Mouse (Mus musculus) CH12.LX (cell line): ENCODE results near the gene Micu2. TPM values are rescaled to one million over a fixed set of nuclear protein-coding genes. Genes with fewer than 3 reads are reported as not detected.

ENCODE experiments used
- DNase-seq: peaks from one replicate; pipeline ENCODE4 v3.0.0-alpha.2; 2013; ENCODE audit errors: extremely low read depth
- H3K27ac ChIP-seq: 2 replicates; pipeline ENCODE4 v1.5.1; 2012; ENCODE audit warnings: low read depth, mild to moderate bottlenecking, control low read depth, moderate library complexity; ENCODE audit not compliant: insufficient read depth
- H3K27me3 ChIP-seq: replicated peaks from 2 replicates; pipeline ENCODE3; 2012; ENCODE audit warnings: inconsistent platforms
- H3K36me3 ChIP-seq, 2 experiments: replicated peaks in 1 of 2; 2 replicates each; pipeline versions ENCODE3 to v1.6.1; 2012; ENCODE audit warnings: inconsistent platforms in 1 of 2, low read length in 1 of 2, mild to moderate bottlenecking in 1 of 2, mixed read lengths in 1 of 2, moderate library complexity in 1 of 2; ENCODE audit not compliant: control insufficient read depth in 1 of 2, insufficient read depth in 1 of 2
- H3K4me1 ChIP-seq, 2 experiments: 2 replicates each; pipeline ENCODE4 v1.6.1; 2012; ENCODE audit warnings: inconsistent platforms in 1 of 2, moderate library complexity in 1 of 2; ENCODE audit not compliant: insufficient read depth in 2 of 2, control insufficient read depth in 1 of 2
- H3K4me2 ChIP-seq: 2 replicates; pipeline ENCODE4 v1.6.1; 2012; ENCODE audit warnings: low read depth, mild to moderate bottlenecking, control low read depth; ENCODE audit not compliant: poor library complexity, insufficient read depth, severe bottlenecking
- H3K4me3 ChIP-seq, 3 experiments: fragments of 150-350 bp in 1 of 3; sonication (generic) in 1 of 3; replicated peaks in 1 of 3; 2 replicates each; pipeline versions ENCODE3 to v1.5.1; 2011 to 2012; ENCODE audit warnings: low read depth in 2 of 3, low read length in 2 of 3, mild to moderate bottlenecking in 2 of 3, moderate library complexity in 2 of 3, control low read depth in 1 of 3, improper control_type of control experiment in 1 of 3, inconsistent platforms in 1 of 3, mixed read lengths in 1 of 3; ENCODE audit not compliant: poor library complexity in 1 of 3
- H3K79me2 ChIP-seq: replicated peaks from 2 replicates; pipeline ENCODE4 v1.6.1; 2012; ENCODE audit warnings: mild to moderate bottlenecking, moderate library complexity; ENCODE audit not compliant: control insufficient read depth, poor library complexity, insufficient read depth, severe bottlenecking; ENCODE audit errors: extremely low read depth
- H3K9ac ChIP-seq: 2 replicates; pipeline ENCODE4 v1.6.1; 2012; ENCODE audit warnings: low read depth, mild to moderate bottlenecking, control low read depth, moderate library complexity; ENCODE audit not compliant: insufficient read depth
- H3K9me3 ChIP-seq: replicated peaks from 2 replicates; pipeline ENCODE3; 2012; ENCODE audit warnings: low read length, inconsistent platforms, mixed read lengths
- BHLHE40 ChIP-seq: IDR thresholded peaks from 2 replicates; pipeline ENCODE4 v1.6.1; 2011; ENCODE audit warnings: mild to moderate bottlenecking, low read depth, low read length, improper control_type of control experiment
- CHD1 ChIP-seq: IDR thresholded peaks from 2 replicates; pipeline ENCODE4 v1.6.1; 2012; ENCODE audit warnings: low read depth, low read length, improper control_type of control experiment, inconsistent platforms
- CHD2 ChIP-seq: IDR thresholded peaks from 2 replicates; pipeline ENCODE4 v1.6.1; 2011; ENCODE audit warnings: low read length, improper control_type of control experiment
- CTCF ChIP-seq, 2 experiments: IDR thresholded peaks in 1 of 2; conservative IDR thresholded peaks in 1 of 2; 2 replicates each; pipeline ENCODE4 v1.5.1; 2011 to 2012; ENCODE audit warnings: low read depth in 2 of 2, low read length in 2 of 2, improper control_type of control experiment in 1 of 2, inconsistent platforms in 1 of 2, mild to moderate bottlenecking in 1 of 2, moderate library complexity in 1 of 2
- ELF1 ChIP-seq: IDR thresholded peaks from 2 replicates; pipeline ENCODE4 v1.6.1; 2014; ENCODE audit warnings: low read depth, mild to moderate bottlenecking, inconsistent platforms, low read length, improper control_type of control experiment
- ETS1 ChIP-seq: conservative IDR thresholded peaks from 2 replicates; pipeline ENCODE4 v1.6.1; 2012; ENCODE audit warnings: low read depth, mild to moderate bottlenecking, inconsistent platforms, low read length, improper control_type of control experiment, moderate library complexity
- HCFC1 ChIP-seq: IDR thresholded peaks from 2 replicates; pipeline ENCODE4 v1.6.1; 2012; ENCODE audit warnings: low read depth, mild to moderate bottlenecking, inconsistent platforms, low read length, improper control_type of control experiment
- IRF4 ChIP-seq: IDR thresholded peaks from 2 replicates; pipeline ENCODE4 v1.6.1; 2014; ENCODE audit warnings: low read depth, mild to moderate bottlenecking, inconsistent platforms, low read length, improper control_type of control experiment
- JUND ChIP-seq: conservative IDR thresholded peaks from 2 replicates; pipeline ENCODE4 v1.6.1; 2011; ENCODE audit warnings: low read depth, low read length, improper control_type of control experiment
- MAFK ChIP-seq: IDR thresholded peaks from 2 replicates; pipeline ENCODE4 v1.6.1; 2011; ENCODE audit warnings: low read length, improper control_type of control experiment; ENCODE audit not compliant: insufficient replicate concordance
- MAZ ChIP-seq: IDR thresholded peaks from 2 replicates; pipeline ENCODE4 v1.6.1; 2012; ENCODE audit warnings: low read depth, mild to moderate bottlenecking, inconsistent platforms, low read length, improper control_type of control experiment, moderate library complexity
- MEF2A ChIP-seq: IDR thresholded peaks from 2 replicates; pipeline ENCODE4 v1.6.1; 2014; ENCODE audit warnings: low read depth, mild to moderate bottlenecking, inconsistent platforms, low read length, improper control_type of control experiment, borderline replicate concordance
- MXI1 ChIP-seq: IDR thresholded peaks from 2 replicates; pipeline ENCODE4 v1.6.1; 2011; ENCODE audit warnings: mild to moderate bottlenecking, low read depth, low read length, improper control_type of control experiment
- MYC ChIP-seq: IDR thresholded peaks from 2 replicates; pipeline ENCODE4 v1.6.1; 2011; ENCODE audit warnings: low read depth, mild to moderate bottlenecking, improper control_type of control experiment, low read length
- NRF1 ChIP-seq: IDR thresholded peaks from 2 replicates; pipeline ENCODE4 v1.6.1; 2014; ENCODE audit warnings: low read depth, mild to moderate bottlenecking, inconsistent platforms, low read length, improper control_type of control experiment, moderate library complexity
- PAX5 ChIP-seq: IDR thresholded peaks from 2 replicates; pipeline ENCODE4 v1.6.1; 2012; ENCODE audit warnings: low read length, inconsistent platforms, mixed read lengths
- POLR2A ChIP-seq: IDR thresholded peaks from 2 replicates; pipeline ENCODE4 v1.6.1; 2011; ENCODE audit warnings: low read depth, mild to moderate bottlenecking, improper control_type of control experiment, low read length
- TBP ChIP-seq: conservative IDR thresholded peaks from 2 replicates; pipeline ENCODE4 v1.6.1; 2011; ENCODE audit warnings: low read depth, low read length, improper control_type of control experiment
- UBTF ChIP-seq: IDR thresholded peaks from 2 replicates; pipeline ENCODE4 v1.6.1; 2012; ENCODE audit warnings: low read depth, mild to moderate bottlenecking, inconsistent platforms, low read length, improper control_type of control experiment, moderate library complexity
- USF1 ChIP-seq: IDR thresholded peaks from 2 replicates; pipeline ENCODE4 v1.6.1; 2014; ENCODE audit warnings: low read depth, mild to moderate bottlenecking, inconsistent platforms, low read length, improper control_type of control experiment
- USF2 ChIP-seq: conservative IDR thresholded peaks from 2 replicates; pipeline ENCODE4 v1.6.1; 2011; ENCODE audit warnings: low read depth, low read length, improper control_type of control experiment
- ZC3H11A ChIP-seq: IDR thresholded peaks from 2 replicates; pipeline ENCODE4 v1.6.1; 2012; ENCODE audit warnings: low read depth, mild to moderate bottlenecking, inconsistent platforms, low read length, improper control_type of control experiment
- ZKSCAN1 ChIP-seq: IDR thresholded peaks from 2 replicates; pipeline ENCODE4 v1.6.1; 2012; ENCODE audit warnings: low read depth, inconsistent platforms, low read length, improper control_type of control experiment, borderline replicate concordance
- ZMIZ1 ChIP-seq: IDR thresholded peaks from 2 replicates; pipeline ENCODE4 v1.6.1; 2012; ENCODE audit warnings: low read depth, mild to moderate bottlenecking, inconsistent platforms, low read length, improper control_type of control experiment
- ZNF384 ChIP-seq: IDR thresholded peaks from 2 replicates; pipeline ENCODE4 v1.6.1; 2012; ENCODE audit warnings: low read depth, low read length, improper control_type of control experiment, inconsistent platforms
- dilution Hi-C: fragments of 300-500 bp; cut with MboI; formaldehyde crosslinking; loops from 2 replicates; pipeline ENCODE4 v1.14.3; 2020; ENCODE audit warnings: low sequenced_read_pairs; ENCODE audit not compliant: extremely low pct_unique_long_range_greater_than_20kb, extremely low pct_ligation_motif_present
- in situ Hi-C: fragments of 300-500 bp; cut with MboI; formaldehyde crosslinking; loops from 3 replicates; pipeline ENCODE4 v1.14.3; 2019; ENCODE audit warnings: low sequenced_read_pairs, low pct_ligation_motif_present, low pct_unique_long_range_greater_than_20kb, mixed read lengths
- polyA plus RNA-seq: library from polyadenylated mRNA; unstranded; fragments of >175 nt; gene quantifications from 2 replicates; pipeline ENCODE4 v1.2.1, GENCODE M21; 2012; ENCODE audit warnings: low read depth; ENCODE audit not compliant: insufficient read length
- total RNA-seq, 2 experiments: library from RNA; depleted of rRNA; stranded (reverse); fragments of 300-350 nt in 1 of 2; fragments of >200 nt in 1 of 2; gene quantifications; 2 replicates each; pipeline ENCODE4 v1.2.3; 2012 to 2014

Micu2 gene
- total and polyA plus RNA-seq, 3 experiments, result 39.8 to 62.5 (median 52.7) TPM

DNA sequence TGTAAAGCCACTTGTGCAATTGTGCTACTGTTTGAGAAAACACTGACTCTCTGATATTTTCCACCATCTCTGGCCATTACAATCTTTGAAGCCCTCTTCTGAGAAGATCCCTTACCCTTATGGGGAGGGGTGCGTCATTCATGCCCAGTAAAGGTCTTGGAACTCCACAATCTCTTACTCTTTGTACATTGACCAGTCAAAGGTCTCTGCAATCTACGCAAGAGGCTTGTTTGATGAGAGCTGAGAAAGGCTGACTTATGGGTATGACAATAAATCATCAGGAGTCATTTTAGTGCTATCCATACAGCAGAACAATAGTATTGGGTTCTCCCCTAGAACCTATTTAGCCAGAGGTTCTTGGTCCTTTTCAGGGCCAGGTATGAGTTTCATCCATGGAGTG is 9.9 kb downstream of the Micu2 start:
- Histone ChIP-seq H3K4me2 (no peak overlapping the region), H3K27me3 (no peaks in the 10 kb centered on the region), H3K27ac (no peak overlapping the region), H3K9ac (no peak overlapping the region), H3K9me3 (peaks cover 7% of the 10 kb centered on the region), H3K4me3 (no peak overlapping the region), H3K79me2 (no peaks in the 10 kb centered on the region; the same call in 1 of the 2 replicates), H3K4me1 (no peaks in the 10 kb centered on the region; a peak in 1 of 4 replicates), H3K36me3 (peaks cover 11 to 70% of the 10 kb centered on the region in 2 experiments)
- in situ Hi-C loops (no loop called here), dilution Hi-C loops (no loop called here)
- no peak for DNase-seq
- TF ChIP-seq POLR2A (no peak), ETS1 (no peak), UBTF (no peak), ZKSCAN1 (no peak), PAX5 (no peak), IRF4 (no peak), MEF2A (no peak), ELF1 (no peak), ZNF384 (no peak), USF1 (no peak), BHLHE40 (no peak), CHD1 (no peak), CHD2 (no peak), ZC3H11A (no peak), MYC (no peak), CTCF (conservative IDR thresholded peaks at IDR 0.05 in 1 of 2, IDR thresholded peaks at IDR 0.05 in 1 of 2; ENCODE audit: low read depth in 2 of 2, low read length in 2 of 2) (no peak), MXI1 (no peak), TBP (no peak)

DNA sequence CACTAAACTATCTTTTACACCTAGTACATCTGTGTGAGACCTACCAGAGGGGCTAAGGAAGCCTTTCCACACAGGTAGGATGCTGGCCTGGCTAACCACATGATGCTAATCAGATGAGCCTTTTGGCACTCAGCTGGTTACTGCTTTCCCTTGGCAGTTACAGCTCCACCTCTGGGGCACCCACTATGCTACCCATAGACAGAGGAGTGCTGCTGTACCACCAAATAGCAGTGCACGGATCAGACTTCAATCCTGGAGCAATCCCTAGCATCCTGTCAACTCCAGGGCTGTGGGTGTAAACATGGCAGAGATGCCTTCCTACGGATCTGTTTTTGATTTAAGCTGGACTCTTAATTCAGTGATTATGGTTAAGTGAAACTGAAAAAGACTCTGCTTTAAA is 13.3 kb downstream of the Micu2 start:
- Histone ChIP-seq H3K9ac (no peak overlapping the region), H3K4me3 (no peak overlapping the region), H3K4me2 (no peak overlapping the region), H3K27ac (no peak overlapping the region), H3K27me3 (no peaks in the 10 kb centered on the region), H3K36me3 (peaks cover 6 to 57% of the 10 kb centered on the region in 2 experiments), H3K79me2 (no peaks in the 10 kb centered on the region), H3K9me3 (peaks cover 7% of the 10 kb centered on the region), H3K4me1 (peaks cover 0 to 12% of the 10 kb centered on the region in 2 experiments; a peak in 1 of 4 replicates)
- TF ChIP-seq MAFK, result no peak
- TF ChIP-seq TBP, result no peak
- TF ChIP-seq JUND, result no peak
- TF ChIP-seq BHLHE40, result no peak
- no peak for TF ChIP-seq CHD2
- no peak for TF ChIP-seq HCFC1
- TF ChIP-seq MAZ, result no peak
- no peak for TF ChIP-seq ETS1
- TF ChIP-seq ZMIZ1, result no peak
- no peak for TF ChIP-seq NRF1
- no peak for TF ChIP-seq USF2
- no peak for DNase-seq
- in situ Hi-C loops (no loop called here), dilution Hi-C loops (no loop called here)
